Mouse (Mus musculus): ENCODE measurements at regions not wholly inside any gene's neighbourhood (a gene's known extent, or its start where the extent isn't known, plus 50 kb on each side); places are given as distances from the start of the nearest gene placed in this dataset.

DNA sequence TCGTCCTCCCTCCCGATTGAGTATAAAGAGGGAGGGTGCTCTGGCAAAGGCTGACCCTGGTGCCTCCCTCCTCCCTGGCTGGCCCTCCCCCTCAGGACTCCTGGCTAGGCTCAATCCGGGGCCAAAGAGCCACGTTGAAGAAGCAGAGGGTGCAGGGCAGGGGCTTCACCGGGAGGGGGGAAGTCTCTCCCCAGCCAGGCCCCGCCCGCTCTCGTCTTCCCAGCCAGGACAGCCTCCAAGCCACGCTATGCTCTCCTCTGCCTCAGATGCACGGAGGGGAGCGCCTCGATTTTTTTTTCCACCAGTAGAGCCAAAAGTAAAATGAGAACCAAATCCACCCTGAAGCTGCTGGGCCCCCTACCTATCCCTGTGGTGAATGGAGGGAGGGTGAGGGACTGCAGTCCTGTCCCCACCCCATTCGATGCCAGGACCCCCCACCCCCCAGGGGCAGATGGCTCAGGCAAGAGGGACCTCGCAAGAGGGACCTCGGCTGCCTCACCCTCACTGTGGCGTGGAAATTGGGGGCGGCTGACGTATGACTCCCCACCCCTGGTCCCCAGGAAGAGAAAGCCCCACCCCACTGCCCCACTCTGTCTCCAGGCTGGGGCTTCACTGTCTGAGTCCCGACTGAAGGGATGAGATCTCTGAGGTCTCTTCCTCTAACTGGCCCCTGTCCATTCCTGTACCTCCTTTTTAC is 53.2 kb upstream of the Col1a1 start:
- DNase-seq: no peak

DNA sequence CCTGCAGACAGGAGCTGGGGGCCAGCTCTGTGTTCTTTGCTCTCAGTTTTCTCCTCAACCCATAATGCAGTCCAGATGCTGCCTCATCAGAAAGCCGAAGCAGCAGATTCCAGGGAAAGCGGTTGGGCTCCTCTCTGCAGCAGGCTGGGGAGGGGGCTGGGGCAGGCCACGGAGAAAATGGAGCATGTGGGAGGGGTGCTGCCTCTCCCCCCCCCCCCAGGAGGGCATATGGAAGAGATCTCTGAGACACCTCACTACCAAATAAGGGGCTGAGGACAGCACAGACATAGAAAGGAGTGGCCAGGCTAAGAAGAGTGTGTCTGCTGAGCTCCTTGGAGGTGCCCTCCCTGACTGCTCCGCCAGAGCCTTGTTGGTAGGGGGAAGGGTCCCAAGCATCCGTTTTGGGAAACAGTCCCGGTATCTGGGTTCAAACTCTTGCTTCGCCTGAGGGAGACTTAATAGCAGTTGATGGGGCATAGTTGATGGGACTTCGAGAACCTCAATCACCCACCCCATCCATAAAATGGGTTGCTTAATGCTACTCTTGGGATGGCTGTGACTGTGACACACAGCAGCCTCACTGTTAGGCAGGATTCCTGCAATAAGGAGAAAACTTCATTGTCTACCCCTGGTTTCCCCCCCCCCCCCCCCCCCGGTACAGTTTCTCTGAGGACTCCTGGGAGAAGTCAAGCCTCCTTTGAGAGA is 53.9 kb upstream of the Col1a1 start:
- DNase-seq: no peak

DNA sequence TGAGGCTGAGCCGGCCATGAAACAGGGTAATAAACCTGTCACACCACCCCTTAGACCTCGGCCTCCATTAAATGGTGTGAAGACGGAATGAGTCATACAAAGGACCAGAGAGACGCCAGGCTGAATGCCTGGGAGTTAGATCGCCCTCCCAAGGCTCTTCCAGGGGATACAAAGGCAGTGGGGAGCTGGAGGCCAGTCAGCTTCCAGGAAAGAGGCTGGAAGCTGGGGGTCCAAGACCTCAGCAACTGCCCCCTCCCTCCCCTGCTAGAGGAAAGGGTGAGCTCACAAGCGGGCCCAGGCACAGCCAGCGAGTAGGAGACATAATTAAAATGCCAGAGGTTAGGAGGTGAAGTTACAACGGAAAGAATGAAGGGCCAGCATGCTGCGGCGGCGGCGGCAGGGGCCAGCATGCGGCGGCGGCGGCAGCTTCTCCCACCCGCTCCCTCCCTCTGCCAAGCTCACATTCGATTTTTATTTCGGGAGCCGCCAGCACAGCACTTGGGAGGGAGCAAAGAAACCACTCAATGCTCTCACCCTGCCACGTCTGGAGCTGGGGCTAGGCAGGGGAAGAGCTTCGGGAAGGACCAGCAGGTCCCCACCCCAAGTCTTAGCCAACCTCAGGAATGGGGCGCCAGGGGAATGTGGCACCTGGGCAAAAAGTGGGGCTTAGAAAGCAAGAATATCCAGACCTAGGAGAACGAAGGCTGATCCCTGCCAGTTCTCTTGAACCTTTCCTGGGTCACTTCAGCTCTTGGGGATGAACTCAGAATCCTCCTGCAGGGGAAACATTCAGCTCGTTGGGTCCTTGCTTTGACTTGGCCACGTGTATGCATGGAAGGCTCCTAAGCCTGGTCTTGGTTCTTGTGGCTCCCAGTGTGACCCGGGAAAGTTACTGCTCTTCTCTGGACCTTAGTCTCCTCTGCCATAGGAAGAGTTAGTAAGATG is 54.9 kb upstream of the Col1a1 start:
- DNase-seq: no peak

DNA sequence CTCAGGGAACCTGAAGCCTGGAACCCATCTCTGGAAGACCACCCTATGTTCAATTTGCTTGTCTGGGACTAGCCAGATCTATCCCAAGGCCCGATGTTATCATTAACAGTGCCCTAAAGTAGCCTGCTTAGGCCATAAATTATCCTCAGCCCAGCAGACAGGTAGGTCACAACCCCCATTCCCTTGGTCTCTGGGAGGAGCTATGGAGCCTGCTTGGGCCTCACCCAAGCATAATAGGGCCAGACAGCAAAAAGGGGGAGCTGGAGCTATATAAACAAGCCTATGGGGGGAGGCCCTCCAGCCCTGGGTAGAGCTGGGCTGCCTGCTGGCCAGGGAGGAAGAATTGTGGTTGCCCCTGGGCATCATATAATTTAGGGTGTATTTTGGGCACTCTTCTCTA is 59.3 kb upstream of the Col1a1 start:
- no peak for DNase-seq

DNA sequence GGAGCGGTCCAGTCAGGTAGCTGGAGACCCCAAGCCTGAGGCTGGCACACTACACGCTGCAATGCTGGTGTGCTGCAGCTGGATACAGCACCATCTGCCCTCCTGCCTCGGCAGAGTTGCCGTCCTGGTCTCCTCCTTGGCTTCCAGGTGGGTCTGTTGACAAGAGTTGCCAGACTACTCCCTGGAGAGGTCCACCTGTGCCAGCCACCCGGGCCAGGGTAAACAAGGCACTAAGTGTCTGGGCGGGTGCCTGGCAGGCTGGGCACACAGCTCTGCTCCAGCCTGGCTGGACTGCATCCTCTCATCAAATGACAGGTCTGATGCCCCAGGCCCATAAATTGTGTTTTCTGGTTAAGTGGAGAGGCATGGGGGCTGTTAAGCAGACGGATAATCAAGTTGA is 61.0 kb upstream of the Col1a1 start:
- no peak for DNase-seq

DNA sequence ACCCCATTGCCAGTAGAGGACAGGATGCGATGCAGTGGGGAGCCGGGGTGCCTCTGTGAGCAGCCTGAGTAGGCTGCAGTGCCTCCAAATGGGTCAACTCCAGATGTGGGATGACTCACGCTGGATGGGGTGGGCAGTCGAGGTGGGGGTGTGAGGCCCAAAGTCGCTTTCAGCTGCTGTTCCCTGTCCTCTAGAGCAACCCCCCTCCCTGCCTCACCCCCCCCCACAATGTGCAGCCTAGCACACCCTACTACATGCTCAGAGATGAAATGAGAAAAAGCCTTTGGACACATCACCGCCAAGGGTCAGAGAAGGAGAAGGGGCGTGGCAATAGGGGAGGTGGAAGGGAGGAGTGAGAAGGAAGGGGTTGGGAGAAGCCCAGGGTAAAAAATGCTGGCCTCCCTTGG is 61.9 kb upstream of the Col1a1 start:
- no peak for DNase-seq

DNA sequence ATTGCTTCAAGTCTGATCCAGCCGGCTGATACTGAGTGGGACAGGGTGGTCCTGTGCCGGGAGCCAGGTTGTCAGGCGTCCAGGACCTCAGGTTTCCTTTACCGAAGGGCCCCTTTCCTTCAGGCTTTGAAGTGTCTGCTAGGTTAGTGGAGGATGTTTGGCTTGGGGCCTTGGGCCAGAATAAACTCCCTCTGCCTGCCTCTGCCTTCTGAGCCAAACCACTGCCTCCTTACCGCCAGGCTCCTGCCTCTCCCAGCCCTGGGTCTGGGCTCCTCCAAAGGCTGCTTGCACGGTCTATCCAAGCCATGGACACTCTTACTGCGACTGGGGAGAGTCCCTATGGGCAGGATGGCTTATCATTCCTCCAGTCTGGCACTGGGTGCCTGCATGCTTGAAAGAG is 62.3 kb upstream of the Col1a1 start:
- no peak for DNase-seq

DNA sequence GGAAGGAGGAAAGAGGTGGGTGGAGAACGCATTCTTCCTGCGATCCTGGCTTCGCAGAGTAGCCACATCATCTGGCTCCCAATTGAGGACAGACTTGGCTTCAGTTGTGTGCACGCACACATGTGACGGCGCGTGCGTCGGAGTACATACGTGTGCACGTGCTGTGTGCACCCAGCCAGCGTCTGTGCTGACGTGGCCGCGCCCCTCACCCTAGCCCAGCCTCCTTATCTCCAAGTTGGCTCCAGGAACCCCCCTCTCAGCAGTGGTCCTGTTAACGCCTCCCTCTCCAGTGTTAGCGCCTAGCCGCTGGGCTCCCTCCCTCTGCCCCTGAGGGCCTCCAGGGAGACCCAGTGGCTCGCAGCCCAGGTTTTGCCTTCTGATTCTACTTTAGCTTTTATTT is 63.1 kb upstream of the Col1a1 start:
- peak; percentile 17 for DNase-seq

DNA sequence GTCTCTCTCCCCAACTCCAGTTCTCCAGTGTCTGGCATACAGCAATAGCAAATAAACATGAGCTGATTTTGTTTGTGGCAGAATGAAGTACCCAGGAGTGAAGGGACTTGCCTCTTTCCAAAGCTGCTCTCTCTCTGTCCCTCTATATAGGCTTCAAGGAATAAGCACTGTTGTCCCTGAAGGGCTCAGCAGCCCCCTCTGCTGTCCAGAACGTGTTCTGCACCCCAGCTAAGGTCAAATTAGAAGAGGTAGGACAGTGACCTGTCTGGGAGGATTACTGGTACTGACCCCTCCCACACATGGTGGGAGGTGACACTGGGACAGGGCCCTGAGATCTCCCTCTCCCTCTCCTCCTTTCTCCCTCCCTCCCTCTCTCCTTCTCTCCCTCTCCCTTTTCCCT is 65.7 kb upstream of the Col1a1 start:
- DNase-seq: peak; percentile 75

DNA sequence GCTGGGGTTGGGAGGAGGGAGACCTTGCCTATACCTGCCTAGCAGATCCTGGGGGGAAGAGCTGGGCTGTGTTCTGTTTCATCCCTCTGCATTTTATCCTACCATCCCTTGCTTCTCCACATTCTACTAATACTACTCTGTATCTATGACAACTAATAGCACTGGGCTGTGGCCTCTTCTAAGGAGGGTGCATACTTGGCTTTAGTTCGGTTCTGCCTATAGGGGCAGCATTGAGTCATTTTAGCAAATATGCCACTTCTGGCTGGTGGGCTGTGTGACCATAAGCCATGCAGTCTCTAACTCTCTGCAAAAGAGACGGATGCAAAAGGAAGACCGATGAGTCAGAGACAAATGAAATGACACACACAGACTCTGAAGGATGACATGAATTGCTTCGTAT is 66.2 kb upstream of the Col1a1 start:
- peak; percentile 42 for DNase-seq

DNA sequence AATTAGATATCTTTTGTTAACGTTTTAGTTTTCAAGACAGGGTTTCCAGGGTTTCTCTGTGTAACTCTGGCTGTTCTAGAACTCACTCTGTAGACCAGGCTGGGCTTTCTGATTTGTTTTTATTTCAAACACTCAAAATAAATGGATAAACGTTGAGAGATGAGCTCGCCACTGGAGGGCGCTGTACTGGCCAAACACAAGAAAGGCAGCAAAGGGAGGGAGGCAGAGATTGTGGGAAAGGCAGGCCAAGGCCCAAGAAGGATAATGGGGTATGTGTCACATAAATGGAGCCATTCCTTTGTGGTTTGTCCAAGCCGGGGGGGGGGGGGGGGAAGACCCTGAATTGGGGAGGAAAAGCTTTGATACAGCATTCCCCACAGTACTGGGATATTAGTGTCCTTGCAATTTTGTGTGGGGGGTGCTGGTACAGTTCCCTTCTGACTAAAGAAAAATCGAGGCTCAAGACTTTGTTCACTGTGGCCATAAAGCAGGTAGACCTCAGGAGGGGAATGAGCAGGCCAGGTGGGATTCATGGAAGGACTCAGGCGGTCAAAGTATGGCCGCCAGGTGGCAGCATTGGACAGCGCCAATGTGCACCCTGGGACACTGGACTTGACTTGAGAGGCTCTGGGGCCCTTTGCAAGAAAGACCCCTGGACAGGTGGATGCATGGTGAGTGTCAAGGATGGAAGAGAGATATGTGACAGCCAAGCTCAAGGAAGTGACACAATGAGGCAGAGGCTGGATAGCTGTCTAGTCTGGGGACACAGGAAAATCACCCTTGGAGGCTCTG is 69.7 kb upstream of the Col1a1 start:
- peak; percentile 83 for DNase-seq

DNA sequence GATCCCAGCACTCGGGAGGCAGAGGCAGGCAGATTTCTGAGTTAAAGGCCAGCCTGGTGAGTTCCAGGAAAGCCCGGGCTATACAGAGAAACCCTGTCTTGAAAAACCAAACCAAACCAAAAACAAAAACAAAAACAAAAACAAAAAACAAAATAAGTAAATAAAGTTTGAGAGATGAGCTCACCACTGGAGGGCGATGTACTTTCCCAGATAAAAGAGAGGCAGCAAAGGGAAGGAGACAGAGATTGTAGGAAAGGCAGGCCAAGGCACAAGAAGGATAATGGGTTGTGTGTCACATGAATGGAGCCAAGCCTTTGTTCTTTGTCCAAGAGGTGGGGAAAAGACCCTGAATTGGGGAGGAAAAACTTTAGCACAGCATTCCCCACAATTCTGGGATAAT is 67.6 kb upstream of the Tmem92 start:
- DNase-seq: no peak

DNA sequence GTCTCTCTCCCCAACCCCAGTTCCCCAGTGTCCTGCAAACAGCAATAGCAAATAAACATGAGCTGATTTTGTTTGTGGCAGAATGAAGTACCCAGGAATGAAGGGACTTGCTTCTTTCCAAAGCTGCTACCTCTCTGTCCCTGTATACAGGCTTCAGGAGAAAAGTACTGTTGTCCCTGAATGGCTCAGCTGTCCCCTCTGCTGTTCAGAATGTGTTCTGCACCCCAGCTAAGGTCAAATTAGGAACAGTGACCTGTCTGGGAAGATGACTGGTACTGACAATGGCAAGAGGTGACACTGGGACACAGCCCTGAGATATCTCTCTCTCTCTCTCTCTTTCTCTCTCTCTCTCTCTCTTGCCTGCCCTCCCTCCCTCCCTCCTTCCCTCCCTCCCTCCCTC is 56.6 kb upstream of the Tmem92 start:
- DNase-seq: no peak

DNA sequence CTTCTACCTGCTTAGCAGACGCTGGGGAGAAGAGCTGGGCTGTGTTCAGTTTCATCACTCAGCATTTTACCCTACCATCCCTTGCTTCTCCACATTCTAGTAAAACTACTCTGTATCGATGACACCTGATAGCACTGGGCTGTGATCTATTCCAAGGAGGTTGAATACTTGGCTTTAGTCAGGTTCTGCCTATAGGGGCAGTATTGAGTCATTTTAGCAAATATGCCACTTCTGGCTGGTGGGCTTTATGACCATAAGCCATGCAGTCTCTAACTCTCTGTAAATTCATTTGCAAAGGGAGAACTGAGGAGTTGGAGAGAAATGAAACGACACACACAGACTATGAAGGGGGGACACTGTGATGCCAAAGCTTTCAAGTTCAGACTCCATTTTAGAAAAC is 55.6 kb upstream of the Tmem92 start:
- no peak for DNase-seq

DNA sequence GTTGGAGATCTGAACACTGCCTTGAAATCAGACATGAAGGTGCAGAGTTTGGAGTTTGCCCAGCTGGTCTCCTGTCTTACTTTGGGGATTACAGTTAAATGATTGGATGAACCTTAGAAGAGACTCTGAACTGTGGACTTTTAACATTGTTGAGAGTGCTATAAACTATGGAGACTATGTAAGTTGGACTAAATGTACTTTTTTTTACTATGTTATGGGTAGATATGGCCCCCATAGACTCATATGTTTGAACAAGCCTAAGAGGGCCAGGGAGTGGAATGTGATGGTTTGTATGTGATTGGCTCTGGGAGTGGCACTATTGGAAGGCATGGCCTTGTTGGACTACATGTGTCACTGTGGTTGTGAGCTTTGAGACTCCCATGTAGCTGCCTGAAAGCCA is 53.8 kb upstream of the Tmem92 start:
- no peak for DNase-seq

DNA sequence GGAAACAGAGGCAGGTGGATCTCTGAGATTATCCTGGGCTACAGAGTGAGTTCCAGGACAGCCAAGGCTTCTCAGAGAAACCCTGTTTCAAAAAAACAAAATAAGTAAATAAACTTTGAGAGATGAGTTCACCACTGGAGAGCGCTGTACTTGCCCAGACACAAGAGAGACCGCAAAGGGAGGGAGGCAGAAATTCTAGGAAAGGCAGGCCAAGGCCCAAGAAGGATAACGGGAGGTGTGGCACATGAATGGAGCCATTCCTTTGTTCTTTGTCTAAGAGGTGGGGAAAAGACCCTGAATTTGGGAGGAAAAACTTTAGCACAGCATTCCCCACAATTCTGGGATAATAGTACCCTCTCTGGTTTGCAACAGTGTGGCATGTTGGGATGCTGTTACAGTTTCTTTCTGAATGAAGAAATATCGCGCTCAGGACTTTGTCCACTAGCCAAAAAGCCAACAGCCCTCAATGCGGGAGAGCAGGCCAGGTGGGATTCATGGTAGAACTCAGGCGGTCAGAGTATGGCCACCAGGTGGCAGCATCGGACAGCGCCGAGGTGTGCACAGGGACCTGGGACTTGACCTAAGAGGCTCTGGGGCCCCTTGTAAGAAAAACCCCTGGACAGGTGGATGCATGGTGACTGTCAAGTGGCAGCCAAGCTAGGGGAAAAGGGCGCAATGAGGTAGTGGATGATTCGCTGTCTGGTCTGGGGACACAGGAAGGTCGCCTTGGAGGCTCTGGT is 49.9 kb upstream of the Tmem92 start:
- peak; percentile 87 for DNase-seq

All from thymus, postnatal 4 days (tissue).